Mouse (Mus musculus): ENCODE measurements at regions not wholly inside any gene's neighbourhood (a gene's known extent, or its start where the extent isn't known, plus 50 kb on each side); places are given as distances from the start of the nearest gene placed in this dataset.

DNA sequence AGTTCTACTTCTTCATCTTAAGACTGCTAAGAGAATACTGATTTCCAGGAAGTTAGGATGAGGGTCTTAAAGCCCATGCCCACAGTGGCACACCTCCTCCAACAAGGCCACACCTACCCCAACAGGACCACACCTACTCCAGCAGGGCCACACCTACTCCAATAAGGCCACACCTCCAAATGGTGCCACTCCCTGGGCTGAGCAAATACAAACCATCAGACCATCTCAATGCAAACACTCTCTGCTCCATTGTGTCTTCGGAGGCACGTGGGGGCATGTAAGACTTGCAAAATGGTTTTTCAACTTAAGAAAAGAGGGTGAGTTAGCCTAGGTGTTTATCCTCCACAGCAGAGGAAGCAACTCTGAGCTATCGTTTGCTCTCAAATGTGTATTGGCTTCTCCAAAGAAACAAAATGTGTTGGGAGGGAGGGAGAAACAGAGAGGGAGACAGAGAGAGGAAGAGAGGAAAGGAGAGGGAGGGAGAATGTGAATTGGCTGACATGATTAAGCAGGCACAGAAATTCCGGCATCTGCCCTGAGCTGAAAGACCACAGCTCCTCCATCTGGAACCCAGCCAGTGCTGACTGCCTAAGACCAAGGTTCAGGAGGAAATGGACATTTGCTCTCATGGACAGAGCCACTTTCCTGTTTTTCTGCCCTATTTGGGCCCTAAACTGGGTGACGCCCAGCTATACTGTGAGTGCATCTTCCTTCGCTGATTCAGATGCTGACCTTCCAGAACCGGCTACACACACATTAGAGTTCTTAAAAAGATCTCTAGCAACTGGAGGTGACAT lies 356.2 kb downstream of the Ice1 start:
- intact Hi-C loops (cut with DNase I), result no loop called here

- intact Hi-C loops (cut with DNase I), result no loop called here
These were observed 354.7 kb downstream of the Ice1 start for GRCm38 (mm10) chr13:70282731-70283130.

GRCm38 (mm10) chr13:70283231-70283630 lies 354.2 kb downstream of the Ice1 start:
- intact Hi-C loops (cut with DNase I), result no loop called here

DNA sequence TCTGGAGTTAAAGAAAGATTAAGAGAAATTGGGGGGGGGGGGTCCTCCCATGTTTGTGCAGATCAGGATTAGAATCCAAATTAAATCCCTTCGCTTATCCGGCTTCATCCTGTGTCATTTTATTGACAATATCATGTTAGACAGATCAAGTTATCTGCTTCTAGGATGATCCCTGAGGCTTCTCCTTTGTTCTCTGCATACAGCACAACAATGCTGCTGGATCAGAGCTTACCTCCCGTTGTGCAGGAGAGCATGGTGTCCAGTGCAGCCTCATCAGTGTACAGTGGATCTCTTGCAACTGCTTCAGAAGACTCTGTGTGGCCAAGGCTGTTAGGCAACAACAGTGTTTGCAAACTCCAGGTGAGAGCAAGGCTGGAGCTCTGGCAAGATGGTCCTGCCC lies 344.7 kb downstream of the Ice1 start:
- intact Hi-C loops (cut with DNase I), result no loop called here

DNA sequence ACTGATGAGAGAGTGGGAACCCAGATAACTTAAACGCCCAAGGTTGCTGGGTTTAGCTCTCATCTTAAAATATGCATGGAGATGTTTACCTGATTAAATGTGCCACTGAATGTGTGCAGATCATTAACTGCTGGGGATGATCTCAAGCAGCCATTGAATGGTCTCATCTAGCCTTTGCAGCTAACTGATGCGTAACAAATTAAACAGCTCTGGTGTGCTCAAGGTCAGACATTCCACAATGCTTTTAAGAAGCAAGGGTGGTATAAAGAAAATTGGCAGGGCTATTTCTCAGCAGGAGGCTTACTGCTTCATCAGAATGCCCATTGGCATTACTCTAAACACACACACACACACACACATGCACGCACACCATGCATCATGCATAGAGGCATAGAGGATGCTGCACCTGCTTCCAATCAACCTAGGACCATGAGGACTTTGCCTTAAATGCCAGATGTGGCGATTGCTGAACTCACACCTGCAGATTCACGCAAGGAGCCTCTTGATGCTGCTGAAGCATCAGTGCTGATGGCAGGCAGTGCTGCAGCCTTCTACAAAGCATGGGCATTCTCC lies 333.4 kb downstream of the Ice1 start:
- intact Hi-C loops (cut with DNase I), result no loop called here

DNA sequence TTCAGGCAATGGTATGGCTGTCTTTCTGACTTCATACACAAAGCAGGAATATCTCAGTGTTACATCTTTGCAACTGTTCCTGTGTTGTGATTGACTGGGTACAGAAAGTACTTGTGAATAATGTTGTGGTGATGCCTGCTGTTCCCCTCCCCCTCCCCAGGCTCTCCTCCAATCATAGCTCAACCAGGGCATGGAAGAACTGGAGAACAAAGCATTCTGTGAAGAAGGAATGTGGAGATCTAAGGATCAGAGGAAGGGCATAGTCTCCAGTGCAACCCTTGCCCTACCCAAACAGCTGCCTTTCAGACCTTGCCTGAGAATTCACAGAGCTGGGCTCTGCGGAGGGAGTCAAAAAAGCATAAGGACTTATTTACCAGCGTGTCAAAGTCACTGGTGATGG lies 326.9 kb downstream of the Ice1 start:
- intact Hi-C loops (cut with DNase I), result no loop called here

DNA sequence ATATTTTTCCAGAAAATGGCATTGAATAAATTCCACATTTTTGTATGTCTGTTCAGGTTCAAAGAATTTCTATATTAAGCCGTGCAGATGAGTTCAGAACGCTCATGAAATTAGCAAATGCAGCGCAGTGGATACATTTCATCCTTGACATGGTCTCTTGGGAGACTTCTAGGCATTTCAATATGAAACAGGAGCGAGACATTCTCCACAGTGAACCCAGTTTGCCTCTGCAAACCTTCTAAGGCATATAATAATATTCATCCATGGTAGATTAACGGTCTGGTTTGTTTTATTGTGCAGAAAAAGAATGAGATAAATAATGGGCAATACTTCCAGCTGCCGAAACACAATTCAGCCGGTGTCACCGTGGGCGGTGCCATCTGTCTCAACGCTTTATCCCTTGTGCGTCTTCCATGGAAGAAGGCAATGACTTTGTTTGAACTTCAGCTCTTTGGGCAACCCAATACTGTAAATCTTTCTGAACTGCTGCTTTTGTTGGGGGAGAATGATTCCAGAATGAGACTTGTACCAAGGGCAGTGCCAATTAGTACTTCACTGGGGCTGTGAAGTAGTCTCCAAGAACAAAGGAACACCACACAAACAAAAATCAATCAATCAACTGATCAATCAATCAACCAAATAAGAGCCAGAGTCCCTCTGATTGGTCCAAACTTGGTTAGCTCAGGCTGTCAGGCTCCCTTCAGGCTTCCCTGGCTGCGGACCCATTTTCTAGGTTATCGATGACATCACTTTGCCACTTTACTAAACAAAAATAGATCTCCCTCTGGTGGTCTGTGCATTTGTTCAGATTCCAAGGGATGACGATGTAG lies 326.0 kb downstream of the Ice1 start:
- intact Hi-C loops (cut with DNase I), result no loop called here

- intact Hi-C loops (cut with DNase I), result no loop called here
These were observed 324.2 kb downstream of the Ice1 start for GRCm38 (mm10) chr13:70313205-70313604.

DNA sequence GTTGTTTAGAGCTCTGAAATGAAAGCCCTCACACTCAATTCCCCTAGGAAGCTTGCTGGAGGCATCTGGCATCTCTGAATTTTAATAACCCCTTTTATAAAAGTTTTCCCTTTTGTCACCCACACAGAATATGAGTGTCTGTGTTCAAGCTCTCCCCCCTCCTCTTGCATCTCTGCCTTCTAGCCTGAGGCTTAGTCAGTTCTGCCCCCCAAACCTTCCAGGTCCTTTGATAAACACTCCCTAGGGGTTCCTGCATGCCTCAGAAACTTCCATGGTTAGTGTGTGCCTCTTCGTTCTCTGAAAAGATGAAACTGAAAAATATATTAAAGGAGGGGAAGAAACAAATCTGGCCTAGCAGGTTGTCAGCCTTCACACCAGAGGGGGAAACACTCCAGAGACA lies 313.9 kb downstream of the Ice1 start:
- intact Hi-C loops (cut with DNase I), result no loop called here

- intact Hi-C loops (cut with DNase I), result no loop called here
These were observed 301.4 kb downstream of the Ice1 start for GRCm38 (mm10) chr13:70336069-70336468.

DNA sequence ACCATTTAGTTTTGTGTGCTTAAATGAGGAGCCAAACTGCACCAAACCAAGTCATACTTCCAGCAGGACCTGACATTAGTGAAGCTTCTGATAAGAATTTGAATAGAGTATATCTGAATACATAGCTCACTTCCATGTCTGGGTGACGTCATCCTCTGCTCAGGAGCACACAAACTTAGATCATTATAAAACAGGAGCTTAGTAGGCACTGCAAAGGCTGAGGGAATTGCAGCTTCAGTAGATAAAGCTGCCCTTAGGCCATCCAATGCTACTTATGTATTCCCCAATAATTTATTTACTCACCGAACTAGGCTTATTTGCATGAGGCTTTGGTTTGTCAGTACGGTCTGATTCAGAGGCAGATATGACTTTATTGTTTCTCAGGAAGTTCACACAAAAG lies 297.0 kb downstream of the Ice1 start:
- intact Hi-C loops (cut with DNase I), result no loop called here

GRCm38 (mm10) chr13:70343191-70343734 lies 294.2 kb downstream of the Ice1 start:
- intact Hi-C loops (cut with DNase I), result no loop called here

GRCm38 (mm10) chr13:70343911-70344310 lies 293.5 kb downstream of the Ice1 start:
- intact Hi-C loops (cut with DNase I), result no loop called here

GRCm38 (mm10) chr13:70344311-70344710 lies 293.1 kb downstream of the Ice1 start:
- intact Hi-C loops (cut with DNase I), result no loop called here

GRCm38 (mm10) chr13:70348456-70348855 lies 289.0 kb downstream of the Ice1 start:
- intact Hi-C loops (cut with DNase I), result no loop called here

DNA sequence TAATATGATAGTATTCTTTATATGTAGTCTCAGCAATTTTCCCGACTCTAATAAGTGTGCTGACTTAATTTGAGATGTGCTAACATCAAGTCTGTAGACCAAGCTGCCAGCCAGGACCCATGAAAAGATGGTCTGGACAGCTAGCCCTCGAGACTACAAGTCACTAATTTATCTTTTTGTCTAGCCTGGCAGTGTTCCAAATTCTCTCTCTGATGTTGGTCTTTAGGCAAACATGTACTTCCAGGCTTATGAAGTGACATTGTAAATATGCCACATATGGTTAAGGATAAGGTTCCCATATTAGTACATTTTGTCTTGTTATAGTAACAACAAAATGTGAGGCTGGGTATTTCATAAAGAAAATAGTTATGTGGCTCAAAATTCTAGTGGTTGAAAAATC lies 288.5 kb downstream of the Ice1 start:
- intact Hi-C loops (cut with DNase I), result no loop called here

DNA sequence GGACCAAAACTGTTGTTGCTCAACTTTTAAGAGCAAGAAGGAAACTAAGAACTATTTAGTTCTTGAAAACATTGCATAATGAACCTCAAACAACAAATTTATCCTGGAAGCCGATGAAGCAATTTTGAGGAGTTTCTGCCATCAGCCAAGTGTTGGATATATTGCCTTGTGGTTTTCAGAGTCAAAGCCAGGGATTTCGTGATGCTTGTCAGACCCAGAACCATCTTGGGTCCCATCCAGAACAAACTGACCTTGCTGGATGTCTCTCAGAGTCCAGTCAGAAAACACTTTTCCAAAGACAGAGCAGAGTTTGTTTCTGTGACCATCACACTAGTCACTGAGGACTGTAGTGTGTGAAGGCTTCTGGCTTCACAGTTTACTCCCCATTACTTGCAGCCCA lies 267.8 kb downstream of the Ice1 start:
- intact Hi-C loops (cut with DNase I), result no loop called here

- intact Hi-C loops (cut with DNase I), result no loop called here
These were observed 256.7 kb downstream of the Ice1 start for GRCm38 (mm10) chr13:70380772-70381171.

GRCm38 (mm10) chr13:70385292-70385691 lies 252.1 kb downstream of the Ice1 start:
- intact Hi-C loops (cut with DNase I), result no loop called here

GRCm38 (mm10) chr13:70412788-70413187 lies 224.6 kb downstream of the Ice1 start:
- intact Hi-C loops (cut with DNase I), result no loop called here

- intact Hi-C loops (cut with DNase I), result no loop called here
These were observed 219.3 kb downstream of the Ice1 start for GRCm38 (mm10) chr13:70418156-70418555.

DNA sequence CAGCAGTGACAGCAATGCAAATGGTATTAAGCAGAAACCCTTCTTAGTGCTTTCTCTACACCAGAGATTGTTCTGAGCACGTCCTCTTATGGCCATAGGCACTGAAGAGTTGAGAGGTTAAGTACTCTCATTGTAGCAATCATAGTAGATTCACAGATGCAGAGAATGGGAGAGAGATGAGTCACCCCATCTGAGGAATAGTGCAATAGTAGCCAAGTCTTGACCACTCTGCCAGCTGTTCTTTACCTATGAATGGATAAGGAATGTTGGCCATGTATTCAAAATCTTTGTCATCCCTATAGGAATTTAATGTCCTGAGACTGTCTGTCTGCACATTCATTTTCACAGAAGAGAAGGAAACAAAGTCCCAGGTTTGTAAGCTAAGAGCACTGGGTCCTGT lies 198.0 kb downstream of the Ice1 start:
- intact Hi-C loops (cut with DNase I), result no loop called here

Measured in adrenal gland (tissue).